Mouse (Mus musculus) intestine, postnatal 0 days (tissue): ENCODE measurements at regions not wholly inside any gene's neighbourhood (a gene's known extent, or its start where the extent isn't known, plus 50 kb on each side); places are given as distances from the start of the nearest gene placed in this dataset.
"Not testable (repeated sequence)": the region's sequence is repeated elsewhere in the genome, so short reads cannot be mapped to it uniquely, and the experiment has no call there.

Experiments
- ATAC-seq: fragments of 200-750 bp; cut with Nextera tagmentation; 2 replicates; pipeline ENCODE4 v1.8.0; 2017; ENCODE audit warnings: mild to moderate bottlenecking, moderate TSS enrichment, moderate library complexity
- H3K27ac ChIP-seq: fragments of 300-500 bp; sonication (generic); 2 replicates; pipeline ENCODE4 v1.5.1; 2014; ENCODE audit warnings: mild to moderate bottlenecking, low read depth, low read length, moderate library complexity
- H3K27me3 ChIP-seq: fragments of 300-500 bp; sonication (generic); replicated peaks from 2 replicates; pipeline ENCODE4 v1.6.1; 2014; ENCODE audit warnings: low read length, mixed read lengths; ENCODE audit not compliant: control insufficient read depth, insufficient read depth
- H3K36me3 ChIP-seq: fragments of 300-500 bp; sonication (generic); 2 replicates; pipeline ENCODE4 v1.6.1; 2014; ENCODE audit warnings: mild to moderate bottlenecking, moderate library complexity; ENCODE audit not compliant: control insufficient read depth, insufficient read depth
- H3K4me1 ChIP-seq: fragments of 300-500 bp; sonication (generic); replicated peaks from 2 replicates; pipeline ENCODE4 v1.6.1; 2014; ENCODE audit warnings: antibody characterized with exemption, low read length, mixed read lengths; ENCODE audit not compliant: control insufficient read depth, insufficient read depth
- H3K4me2 ChIP-seq: fragments of 300-500 bp; sonication (generic); replicated peaks from 2 replicates; pipeline ENCODE4 v1.6.1; 2014; ENCODE audit warnings: low read depth, mild to moderate bottlenecking, moderate library complexity
- H3K4me3 ChIP-seq: fragments of 300-500 bp; sonication (generic); 2 replicates; pipeline ENCODE4 v1.5.1; 2014; ENCODE audit warnings: low read depth, low read length
- H3K9ac ChIP-seq: fragments of 300-500 bp; sonication (generic); 2 replicates; pipeline ENCODE4 v1.6.1; 2014; ENCODE audit warnings: mild to moderate bottlenecking, low read depth, low read length
- H3K9me3 ChIP-seq: fragments of 300-500 bp; sonication (generic); 2 replicates; pipeline ENCODE4 v1.6.1; 2016; ENCODE audit warnings: mixed run types; ENCODE audit not compliant: control insufficient read depth
- CTCF ChIP-seq: sonication (generic); IDR thresholded peaks from 2 replicates; pipeline ENCODE4 v1.5.1; 2016; ENCODE audit warnings: low read depth, mild to moderate bottlenecking, control low read depth, antibody characterized with exemption, moderate library complexity
- WGBS: fragments of 180-500 bp; shearing (Covaris S2); extraction: QIAGEN DNeasy Blood & Tissue Kit; methylation state at CpG from one replicate; pipeline ENCODE4 v1.1.7; 2014; 5-methylcytosine and 5-hydroxymethylcytosine counted together

- Histone ChIP-seq H3K27ac (no peak overlapping the region), H3K36me3 (no peaks in the 10 kb centered on the region), H3K4me1 (no peaks in the 10 kb centered on the region), H3K9ac (no peak overlapping the region), H3K9me3 (no peaks in the 10 kb centered on the region), H3K27me3 (no peaks in the 10 kb centered on the region), H3K4me2 (no peak overlapping the region), H3K4me3 (no peak overlapping the region)
- TF ChIP-seq CTCF, result no peak
- 87% methylated on average over 2 of the region's 2 CpGs for WGBS
- no peak for ATAC-seq
Measured at GRCm38 (mm10) chr6:69932297-69932696, 859.7 kb downstream of the Rpia start.

- ATAC-seq, result no peak
- no peak overlapping the region for H3K9ac ChIP-seq
- peak; percentile 34 for TF ChIP-seq CTCF
- no peaks in the 10 kb centered on the region for H3K4me1 ChIP-seq
- no peaks in the 10 kb centered on the region for H3K36me3 ChIP-seq
- no peaks in the 10 kb centered on the region for H3K9me3 ChIP-seq
- WGBS, result 70% methylated on average over 4 of the region's 4 CpGs
- H3K4me2 ChIP-seq, result no peak overlapping the region
- H3K4me3 ChIP-seq, result no peak overlapping the region
- H3K27me3 ChIP-seq, result no peaks in the 10 kb centered on the region
- H3K27ac ChIP-seq, result no peak overlapping the region
Measured at GRCm38 (mm10) chr6:69914781-69915180, 877.3 kb downstream of the Rpia start.

- no peak overlapping the region for H3K4me2 ChIP-seq
- no peak overlapping the region for H3K4me3 ChIP-seq
- no peaks in the 10 kb centered on the region for H3K4me1 ChIP-seq
- H3K27ac ChIP-seq, result no peak overlapping the region
- no peaks in the 10 kb centered on the region for H3K36me3 ChIP-seq
- H3K9ac ChIP-seq, result no peak overlapping the region
- no peak for TF ChIP-seq CTCF
- WGBS, result 87% methylated on average over 2 of the region's 2 CpGs
- ATAC-seq, result no peak
- H3K27me3 ChIP-seq, result no peaks in the 10 kb centered on the region
- H3K9me3 ChIP-seq, result no peaks in the 10 kb centered on the region
Measured at GRCm38 (mm10) chr6:69879286-69879685, 912.7 kb downstream of the Rpia start.

GRCm38 (mm10) chr6:69858631-69859030 lies 933.4 kb downstream of the Rpia start:
- H3K9me3 ChIP-seq, H3K4me1 ChIP-seq, ATAC-seq, H3K27ac ChIP-seq, H3K9ac ChIP-seq, H3K4me2 ChIP-seq, H3K4me3 ChIP-seq, H3K36me3 ChIP-seq, H3K27me3 ChIP-seq: not testable (repeated sequence)
- WGBS, result 76% methylated on average over 2 of the region's 2 CpGs

- 72% methylated on average over 5 of the region's 5 CpGs for WGBS
Measured at GRCm38 (mm10) chr6:69828640-69829039, 963.4 kb downstream of the Rpia start.

GRCm38 (mm10) chr6:69814972-69815371 lies 977.1 kb downstream of the Rpia start:
- not testable (repeated sequence) for H3K9ac ChIP-seq, ATAC-seq, H3K9me3 ChIP-seq, H3K4me1 ChIP-seq, H3K4me3 ChIP-seq, H3K4me2 ChIP-seq, H3K27ac ChIP-seq, H3K27me3 ChIP-seq, H3K36me3 ChIP-seq

More at GRCm38 (mm10) chr6:69828640-69829039, 963.4 kb downstream of the Rpia start:
- ATAC-seq, H3K9ac ChIP-seq, H3K36me3 ChIP-seq, H3K4me2 ChIP-seq, H3K4me1 ChIP-seq, H3K27ac ChIP-seq, H3K27me3 ChIP-seq, H3K4me3 ChIP-seq, H3K9me3 ChIP-seq: not testable (repeated sequence)
- TF ChIP-seq CTCF, result peak; percentile 49

- not testable (repeated sequence) for H3K27me3 ChIP-seq
- 49% methylated on average over 1 of the region's 1 CpGs for WGBS
Measured at GRCm38 (mm10) chr6:69814373-69814772, 977.7 kb downstream of the Rpia start.

More at GRCm38 (mm10) chr6:69814373-69814772, 977.7 kb downstream of the Rpia start:
- H3K4me1 ChIP-seq, H3K27ac ChIP-seq, H3K9me3 ChIP-seq, H3K4me3 ChIP-seq, H3K4me2 ChIP-seq, H3K36me3 ChIP-seq, H3K9ac ChIP-seq, ATAC-seq: not testable (repeated sequence)
